Mouse (Mus musculus) left cerebral cortex, adult 8-10 months (tissue): ENCODE data around the gene Pcbp2. TPM values are rescaled to one million over a fixed set of nuclear protein-coding genes. Genes with fewer than 3 reads are reported as not detected.

ENCODE experiments used
- DNase-seq, 2 experiments: peaks; one replicate each; pipeline ENCODE4 v3.0.0; 2022; ENCODE audit warnings: low spot score in 2 of 2
- total RNA-seq, 4 experiments: library from RNA; stranded (reverse); gene quantifications; 2 replicates each; pipeline ENCODE4 v1.2.4; 2022

Gene Pcbp2
- total RNA-seq, 4 experiments from 2014 or later, result 481 to 511 (median 488) TPM

- DNase-seq, result no peak
These were observed 6.7 kb upstream of the Pcbp2 start for GRCm38 (mm10) chr15:102463666-102464065.

- no peak for DNase-seq
These were observed 1.5 kb upstream of the Pcbp2 start for GRCm38 (mm10) chr15:102468675-102469370.

GRCm38 (mm10) chr15:102470605-102471294, 411 bp downstream of the Pcbp2 start:
- peak; percentile 67 to 78 for DNase-seq

- DNase-seq, result no peak
These were observed 931 bp downstream of the Pcbp2 start for GRCm38 (mm10) chr15:102471295-102471645.

- DNase-seq, result no peak
These were observed 1.4 kb downstream of the Pcbp2 start for GRCm38 (mm10) chr15:102471727-102472126.

- DNase-seq, result no peak
These were observed 2.9 kb downstream of the Pcbp2 start for GRCm38 (mm10) chr15:102473246-102473645.

- no peak for DNase-seq
These were observed 4.2 kb downstream of the Pcbp2 start for GRCm38 (mm10) chr15:102474520-102474919.

GRCm38 (mm10) chr15:102483136-102483535, 12.8 kb downstream of the Pcbp2 start:
- DNase-seq, result no peak

GRCm38 (mm10) chr15:102485853-102486252, 15.5 kb downstream of the Pcbp2 start:
- DNase-seq, result no peak

GRCm38 (mm10) chr15:102487664-102488063, 17.3 kb downstream of the Pcbp2 start:
- DNase-seq, result no peak

GRCm38 (mm10) chr15:102498322-102498721, 28.0 kb downstream of the Pcbp2 start:
- DNase-seq, result no peak

- no peak for DNase-seq
These were observed 29.0 kb downstream of the Pcbp2 start for GRCm38 (mm10) chr15:102499370-102499769.

GRCm38 (mm10) chr15:102499851-102500250, 29.5 kb downstream of the Pcbp2 start:
- DNase-seq, result no peak

- no peak for DNase-seq
These were observed 30.1 kb downstream of the Pcbp2 start for GRCm38 (mm10) chr15:102500479-102500878.

GRCm38 (mm10) chr15:102501084-102501814, 30.9 kb downstream of the Pcbp2 start:
- DNase-seq, result no peak

- DNase-seq, result no peak
These were observed 32.0 kb downstream of the Pcbp2 start for GRCm38 (mm10) chr15:102502254-102502840.

- no peak for DNase-seq
These were observed 33.1 kb downstream of the Pcbp2 start, which contains the start of gene Gm10337 for GRCm38 (mm10) chr15:102503447-102503846. Gene Gm10337 (plus strand): TSS chr15:102503722.

GRCm38 (mm10) chr15:102503924-102504782, 33.8 kb downstream of the Pcbp2 start:
- DNase-seq, result no peak

- no peak for DNase-seq
These were observed 34.9 kb downstream of the Pcbp2 start for GRCm38 (mm10) chr15:102505073-102505769.

GRCm38 (mm10) chr15:102505770-102506463, 35.6 kb downstream of the Pcbp2 start:
- no peak for DNase-seq
